Mouse (Mus musculus) G1E (cell line): ENCODE measurements around the gene Cyp17a1. TPM values are rescaled to one million over a fixed set of nuclear protein-coding genes. Genes with fewer than 3 reads are reported as not detected.

Experiments used
- ATAC-seq: 2 replicates; pipeline ENCODE4 v1.8.0; 2016; ENCODE audit warnings: mild to moderate bottlenecking; ENCODE audit not compliant: insufficient number of reproducible peaks, poor library complexity, low FRiP score, severe bottlenecking; ENCODE audit errors: extremely low read depth
- DNase-seq: peaks from one replicate; pipeline ENCODE4 v3.0.0; 2012; ENCODE audit warnings: low spot score
- H3K27me3 ChIP-seq: 2 replicates; pipeline ENCODE4 v1.6.1; 2012; ENCODE audit warnings: mild to moderate bottlenecking, low read length, inconsistent platforms; ENCODE audit not compliant: insufficient read depth
- H3K36me3 ChIP-seq: replicated peaks from 2 replicates; pipeline ENCODE3; 2012; ENCODE audit warnings: mild to moderate bottlenecking, inconsistent platforms
- H3K4me1 ChIP-seq: 2 replicates; pipeline ENCODE4 v1.6.1; 2012; ENCODE audit warnings: low read depth, low read length, inconsistent platforms, mixed read lengths; ENCODE audit not compliant: insufficient read depth
- H3K4me3 ChIP-seq: 2 replicates; pipeline ENCODE4 v1.5.1; 2012; ENCODE audit warnings: low read depth, mild to moderate bottlenecking, inconsistent platforms, low read length, moderate library complexity, mixed read lengths
- H3K9me3 ChIP-seq: replicated peaks from 2 replicates; pipeline ENCODE4 v1.6.1; 2012; ENCODE audit warnings: inconsistent platforms
- CTCF ChIP-seq: IDR thresholded peaks from 2 replicates; pipeline ENCODE4 v1.5.1; 2012; ENCODE audit warnings: low read depth, low read length, inconsistent platforms, mixed read lengths
- GATA1 ChIP-seq: IDR thresholded peaks from 2 replicates; pipeline ENCODE4 v1.6.1; 2012; ENCODE audit warnings: borderline replicate concordance, low read length, inconsistent platforms, mixed read lengths
- GATA2 ChIP-seq: IDR thresholded peaks from 2 replicates; pipeline ENCODE4 v1.6.1; 2012; ENCODE audit warnings: low read depth, low read length, inconsistent platforms, borderline replicate concordance
- POLR2AphosphoS5 ChIP-seq: IDR thresholded peaks from 2 replicates; pipeline ENCODE4 v1.6.1; 2012; ENCODE audit warnings: low read depth, low read length, inconsistent platforms; ENCODE audit not compliant: insufficient replicate concordance
- TAL1 ChIP-seq: conservative IDR thresholded peaks from 2 replicates; pipeline ENCODE4 v1.6.1; 2012; ENCODE audit warnings: low read depth, low read length, inconsistent platforms, mixed read lengths
- polyA plus RNA-seq: library from polyadenylated mRNA; stranded (reverse); fragments of >175 nt; gene quantifications from 2 replicates; pipeline ENCODE4 v1.2.3, GENCODE M21; 2012
- total RNA-seq, 2 experiments: library from RNA; stranded (forward) in 1 of 2; stranded (reverse) in 1 of 2; fragments of 200-1000 nt in 1 of 2; fragments of >200 nt in 1 of 2; fragmentation: Nextera tagmentation in 1 of 2; gene quantifications; 2 replicates each; pipeline ENCODE4 v1.2.3; 2014 to 2017

Cyp17a1 gene
- total and polyA plus RNA-seq, 3 experiments, result 0.22 TPM; not detected in 2

DNA sequence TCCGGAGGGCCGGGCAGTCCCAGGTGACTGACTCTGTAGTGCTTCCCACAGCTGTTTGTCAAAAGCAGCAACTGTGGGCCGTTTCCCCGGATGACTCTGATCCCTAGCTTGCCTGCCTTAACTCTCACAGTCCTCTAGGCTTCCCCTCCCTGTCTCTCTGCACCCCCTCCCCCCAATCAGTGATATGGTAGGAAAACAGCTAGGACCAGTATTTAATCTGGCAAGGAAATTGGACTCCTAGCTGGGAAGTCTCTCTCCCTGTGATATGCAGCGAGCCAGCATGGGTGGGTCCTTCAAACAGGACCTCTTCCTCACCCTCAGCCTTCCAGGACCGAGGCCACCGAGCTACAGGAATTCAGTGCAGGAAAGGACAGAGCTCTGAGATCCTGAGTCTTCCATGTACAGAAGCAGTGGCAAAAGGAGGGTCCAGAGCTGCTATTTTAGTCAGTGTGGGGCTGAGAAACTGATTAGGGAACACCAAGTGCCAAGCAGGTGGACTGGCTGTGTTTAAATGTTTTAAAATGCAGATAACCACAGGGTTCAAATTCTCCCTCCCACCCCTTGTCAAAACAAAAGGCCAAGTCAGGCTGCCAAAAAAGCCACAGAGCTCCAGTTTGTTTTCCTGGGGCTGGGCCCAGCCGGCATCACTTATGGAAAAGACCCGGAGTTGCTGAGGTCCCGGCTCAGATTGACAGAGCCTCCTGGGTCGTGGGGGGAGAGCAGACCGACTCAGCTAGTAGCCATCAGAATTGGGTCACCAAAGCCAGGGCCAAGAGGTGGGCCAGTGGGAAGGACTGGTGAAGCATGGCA is 28.0 kb downstream of the Cyp17a1 start:
- Histone ChIP-seq H3K36me3 (peaks cover 96% of the 10 kb centered on the region), H3K27me3 (no peaks in the 10 kb centered on the region), H3K9me3 (no peaks in the 10 kb centered on the region), H3K4me1 (0 out of 2 replicates have a peak, but pooled peaks cover 4% of the 10 kb centered on the region), H3K4me3 (no peak overlapping the region)
- TF ChIP-seq GATA1, result no peak
- no peak for TF ChIP-seq POLR2AphosphoS5
- TF ChIP-seq TAL1, result no peak
- no peak for TF ChIP-seq CTCF
- no peak for TF ChIP-seq GATA2
- DNase-seq, result no peak
- no peak for ATAC-seq

- Histone ChIP-seq H3K36me3 (peaks cover 97% of the 10 kb centered on the region), H3K4me1 (0 out of 2 replicates have a peak, but pooled peaks cover 4% of the 10 kb centered on the region), H3K4me3 (no peak overlapping the region), H3K9me3 (no peaks in the 10 kb centered on the region), H3K27me3 (no peaks in the 10 kb centered on the region)
- ATAC-seq (no peak), DNase-seq (no peak)
- no peak for TF ChIP-seq GATA2
- no peak for TF ChIP-seq GATA1
- no peak for TF ChIP-seq TAL1
- TF ChIP-seq POLR2AphosphoS5, result no peak
- TF ChIP-seq CTCF, result no peak
Observed at GRCm38 (mm10) chr19:46644343-46644792, 28.6 kb downstream of the Cyp17a1 start.

- peaks cover 96% of the 10 kb centered on the region for H3K36me3 ChIP-seq
- ATAC-seq, result no peak
- DNase-seq, result no peak
- H3K27me3 ChIP-seq, result no peaks in the 10 kb centered on the region
- no peak overlapping the region for H3K4me3 ChIP-seq
- H3K4me1 ChIP-seq, result peaks cover 9% of the 10 kb centered on the region; the same call in 1 of the 2 replicates
- TF ChIP-seq GATA1 (no peak), CTCF (no peak), GATA2 (no peak), POLR2AphosphoS5 (no peak), TAL1 (no peak)
- H3K9me3 ChIP-seq, result no peaks in the 10 kb centered on the region
Observed at GRCm38 (mm10) chr19:46643236-46643635, 29.7 kb downstream of the Cyp17a1 start.

DNA sequence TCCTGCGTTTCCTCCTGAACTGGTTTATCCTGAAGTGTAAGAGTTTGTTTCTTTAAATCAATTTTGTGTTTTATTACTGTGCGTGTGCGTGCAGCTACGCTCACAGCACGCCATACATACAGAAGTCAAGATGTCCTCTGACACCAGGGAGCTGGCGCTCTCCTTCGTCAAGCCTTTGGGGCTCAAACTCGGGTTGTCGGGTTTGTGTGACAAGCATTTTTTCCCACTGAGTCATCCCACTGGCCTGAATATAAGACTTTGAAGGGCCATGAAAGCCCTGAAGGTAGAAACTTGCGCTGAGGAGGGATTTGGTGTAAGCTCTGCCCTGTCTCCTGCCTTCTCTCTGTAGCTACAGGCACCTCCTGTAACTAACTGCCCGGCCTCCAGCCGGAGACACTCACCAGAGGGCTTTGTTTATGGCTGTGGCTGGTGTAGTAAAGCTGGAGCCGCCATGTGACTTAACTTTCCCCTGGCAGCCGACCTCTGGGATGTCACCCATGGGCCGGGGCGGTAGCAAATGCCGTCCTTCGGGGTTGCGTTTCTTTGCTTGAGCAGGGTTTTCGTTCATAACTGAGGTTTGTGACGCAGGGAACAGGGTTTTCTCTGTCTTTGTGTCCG is 30.7 kb downstream of the Cyp17a1 start:
- ATAC-seq (no peak), DNase-seq (no peak)
- no peaks in the 10 kb centered on the region for H3K27me3 ChIP-seq
- no peak overlapping the region for H3K4me3 ChIP-seq
- H3K36me3 ChIP-seq, result peaks cover 94% of the 10 kb centered on the region
- H3K9me3 ChIP-seq, result no peaks in the 10 kb centered on the region
- no peak for TF ChIP-seq GATA2
- TF ChIP-seq CTCF, result no peak
- no peak for TF ChIP-seq POLR2AphosphoS5
- no peak for TF ChIP-seq GATA1
- TF ChIP-seq TAL1, result no peak
- peaks cover 14% of the 10 kb centered on the region; the same call in 1 of the 2 replicates for H3K4me1 ChIP-seq

- Histone ChIP-seq H3K27me3 (no peaks in the 10 kb centered on the region), H3K36me3 (peaks cover 94% of the 10 kb centered on the region), H3K4me1 (peaks cover 14% of the 10 kb centered on the region; the same call in 1 of the 2 replicates), H3K9me3 (no peaks in the 10 kb centered on the region), H3K4me3 (no peak overlapping the region)
- TF ChIP-seq POLR2AphosphoS5 (no peak), TAL1 (no peak), CTCF (no peak), GATA1 (no peak), GATA2 (no peak)
- DNase-seq (no peak), ATAC-seq (no peak)
Observed at GRCm38 (mm10) chr19:46641420-46642085, 31.4 kb downstream of the Cyp17a1 start.

- H3K27me3 ChIP-seq, result no peaks in the 10 kb centered on the region
- H3K4me1 ChIP-seq, result peaks cover 16% of the 10 kb centered on the region; the same call in 1 of the 2 replicates
- TF ChIP-seq POLR2AphosphoS5, result no peak
- TF ChIP-seq GATA1, result no peak
- no peak for TF ChIP-seq TAL1
- TF ChIP-seq CTCF, result no peak
- TF ChIP-seq GATA2, result no peak
- DNase-seq (no peak), ATAC-seq (no peak)
- H3K4me3 ChIP-seq, result no peak overlapping the region
- H3K36me3 ChIP-seq, result peaks cover 94% of the 10 kb centered on the region
- no peaks in the 10 kb centered on the region for H3K9me3 ChIP-seq
Observed at GRCm38 (mm10) chr19:46640780-46641179, 32.2 kb downstream of the Cyp17a1 start.
